Mouse (Mus musculus) heart, adult 2 months (tissue): Measurements from ENCODE around the gene Spns1. TPM values are rescaled to one million over a fixed set of nuclear protein-coding genes. Genes with fewer than 3 reads are reported as not detected.
"Not testable (repeated sequence)": the region's sequence is repeated elsewhere in the genome, so short reads cannot be mapped to it uniquely, and the experiment has no call there.

Source experiments
- DNase-seq, 2 experiments: peaks; one replicate each; pipeline ENCODE4 v3.0.0; 2021
- H3K27ac ChIP-seq: fragments of 200-600 bp; 2 replicates; pipeline ENCODE4 v1.8.1; 2022
- H3K27me3 ChIP-seq: fragments of 200-500 bp; 2 replicates; pipeline ENCODE4 v1.6.1; 2012; ENCODE audit warnings: mild to moderate bottlenecking, low read length, inconsistent platforms, mixed read lengths; ENCODE audit not compliant: control insufficient read depth, insufficient read depth
- H3K36me3 ChIP-seq: fragments of 200-500 bp; 2 replicates; pipeline ENCODE4 v1.6.1; 2012; ENCODE audit warnings: low read length, inconsistent platforms; ENCODE audit not compliant: control insufficient read depth, insufficient read depth
- H3K4me1 ChIP-seq: fragments of 200-500 bp; 2 replicates; pipeline ENCODE4 v1.6.1; 2011; ENCODE audit warnings: low read length; ENCODE audit not compliant: control insufficient read depth, insufficient read depth
- H3K4me3 ChIP-seq: fragments of 200-600 bp; 2 replicates; pipeline ENCODE4 v1.8.1; 2022
- H3K79me2 ChIP-seq: fragments of 200-500 bp; replicated peaks from 2 replicates; pipeline ENCODE4 v1.6.1; 2012; ENCODE audit warnings: mild to moderate bottlenecking, inconsistent platforms, low read length, moderate library complexity, mixed read lengths; ENCODE audit not compliant: control insufficient read depth, insufficient read depth
- H3K9ac ChIP-seq: fragments of 200-500 bp; 2 replicates; pipeline ENCODE4 v1.6.1; 2012; ENCODE audit warnings: low read depth, mild to moderate bottlenecking, control low read depth, inconsistent platforms, low read length, mixed read lengths
- CTCF ChIP-seq: fragments of 200-600 bp; IDR thresholded peaks from 2 replicates; pipeline ENCODE4 v1.8.1; 2022; ENCODE audit warnings: antibody characterized with exemption, mild to moderate bottlenecking, moderate library complexity
- EP300 ChIP-seq: fragments of 200-500 bp; IDR thresholded peaks from 2 replicates; pipeline ENCODE4 v1.6.1; 2011; ENCODE audit warnings: low read depth, low read length, control low read depth; ENCODE audit not compliant: insufficient read depth
- POLR2A ChIP-seq: fragments of 200-500 bp; IDR thresholded peaks from 2 replicates; pipeline ENCODE4 v1.6.1; 2011; ENCODE audit warnings: mild to moderate bottlenecking, low read depth, low read length, control low read depth; ENCODE audit not compliant: insufficient read depth
- WGBS: fragments of 180-500 bp; shearing (Covaris S2); methylation state at CpG from one replicate; pipeline ENCODE4 v1.1.7; 2018; 5-methylcytosine and 5-hydroxymethylcytosine counted together
- intact Hi-C: fragments of 180-260 bp; cut with DNase I; formaldehyde crosslinking; loops from one replicate; pipeline ENCODE4 v1.15.1; 2025
- polyA plus RNA-seq: library from polyadenylated mRNA; depleted of rRNA; stranded (reverse); fragments of >200 nt; gene quantifications from 2 replicates; pipeline ENCODE4 v1.2.3, GENCODE M21; 2012
- total RNA-seq, 2 experiments: library from RNA; stranded (reverse); gene quantifications; 2 replicates each; pipeline ENCODE4 v1.2.3; 2021

Spns1 gene
- total and polyA plus RNA-seq, 3 experiments = 22.3 to 57.5 (median 31.9) TPM

- DNase-seq = no peak
- Histone ChIP-seq H3K4me1 (peaks cover 4% of the 10 kb centered on the region), H3K27ac (no peak overlapping the region), H3K79me2 (no peaks in the 10 kb centered on the region), H3K4me3 (no peak overlapping the region), H3K9ac (no peak overlapping the region), H3K27me3 (no peaks in the 10 kb centered on the region), H3K36me3 (no peaks in the 10 kb centered on the region)
- WGBS = 87% methylated on average over 4 of the region's 4 CpGs
- TF ChIP-seq POLR2A = no peak
- no peak for TF ChIP-seq EP300
- no peak for TF ChIP-seq CTCF
- intact Hi-C loops = loop anchor here (2.0 to 10.0 kb wide), 5 partner anchors 31 to 297 kb away; partner anchors contain the start of genes Bola2, Rabep2 and Slx1b
These were observed 20.6 kb upstream of the Spns1 start for GRCm38 (mm10) chr7:126397822-126398221.

- Histone ChIP-seq H3K4me1 (peaks cover 4% of the 10 kb centered on the region), H3K27me3 (no peaks in the 10 kb centered on the region), H3K36me3 (no peaks in the 10 kb centered on the region), H3K4me3 (no peak overlapping the region), H3K9ac (no peak overlapping the region), H3K27ac (peak overlapping the region; percentile 21; the same call in 1 of the 2 replicates), H3K79me2 (no peaks in the 10 kb centered on the region)
- WGBS = 37% methylated on average over 6 of the region's 6 CpGs
- intact Hi-C loops = loop anchor here (5.0 to 10.0 kb wide), 3 partner anchors 70 to 298 kb away; partner anchors contain the start of genes Bola2 and Slx1b
- no peak for DNase-seq
- TF ChIP-seq CTCF (no peak), POLR2A (no peak), EP300 (no peak)
These were observed 20.0 kb upstream of the Spns1 start for GRCm38 (mm10) chr7:126397221-126397620.

GRCm38 (mm10) chr7:126396298-126397119, 19.3 kb upstream of the Spns1 start, which contains the start of gene Nfatc2ip:
TSS of gene Nfatc2ip (minus strand) at chr7:126396737.
- Histone ChIP-seq H3K27me3 (no peaks in the 10 kb centered on the region), H3K4me3 (peak within 1 kb of the TSS; percentile 96), H3K4me1 (peaks cover 4% of the 10 kb centered on the region), H3K9ac (peak within 1 kb of the TSS; percentile 76), H3K27ac (peak within 1 kb of the TSS; percentile 80), H3K36me3 (no peaks in the 10 kb centered on the region), H3K79me2 (no peaks in the 10 kb centered on the region)
- DNase-seq = peak; percentile 96
- under 1% methylated on average over 59 of the region's 59 CpGs for WGBS
- intact Hi-C loops = loop anchor here (5.0 to 10.0 kb wide), 3 partner anchors 71 to 298 kb away; partner anchors contain the start of genes Bola2 and Slx1b
- TF ChIP-seq POLR2A (peak; percentile 93), EP300 (no peak), CTCF (no peak)

GRCm38 (mm10) chr7:126392086-126392884, 15.0 kb upstream of the Spns1 start:
- not testable (repeated sequence) for H3K27me3 ChIP-seq, H3K9ac ChIP-seq, H3K4me3 ChIP-seq, H3K36me3 ChIP-seq, H3K79me2 ChIP-seq, DNase-seq, H3K27ac ChIP-seq, H3K4me1 ChIP-seq
- intact Hi-C loops = loop anchor here (10.0 kb wide), 1 partner anchor 303 kb away; the partner anchor contains the start of genes Bola2 and Slx1b
- 93% methylated on average over 7 of the region's 7 CpGs for WGBS

GRCm38 (mm10) chr7:126388185-126388584, 10.9 kb upstream of the Spns1 start:
- H3K36me3 ChIP-seq = no peaks in the 10 kb centered on the region
- no peak for DNase-seq
- H3K4me1 ChIP-seq = no peaks in the 10 kb centered on the region
- 100% methylated on average over 1 of the region's 1 CpGs for WGBS
- intact Hi-C loops = no loop called here
- H3K4me3 ChIP-seq = no peak overlapping the region
- H3K27me3 ChIP-seq = no peaks in the 10 kb centered on the region
- no peak overlapping the region for H3K27ac ChIP-seq
- TF ChIP-seq POLR2A (no peak), CTCF (no peak), EP300 (no peak)
- H3K9ac ChIP-seq = no peak overlapping the region
- H3K79me2 ChIP-seq = no peaks in the 10 kb centered on the region

GRCm38 (mm10) chr7:126383565-126383964, 6.3 kb upstream of the Spns1 start:
- Histone ChIP-seq H3K4me3 (no peak overlapping the region), H3K9ac (no peak overlapping the region), H3K79me2 (no peaks in the 10 kb centered on the region), H3K27me3 (no peaks in the 10 kb centered on the region), H3K27ac (no peak overlapping the region), H3K36me3 (no peaks in the 10 kb centered on the region), H3K4me1 (no peaks in the 10 kb centered on the region)
- 64% methylated on average over 5 of the region's 5 CpGs for WGBS
- intact Hi-C loops = no loop called here
- DNase-seq = no peak
- TF ChIP-seq POLR2A = no peak
- no peak for TF ChIP-seq CTCF
- TF ChIP-seq EP300 = no peak
